Mouse (Mus musculus) heart, embryonic 12.5 days (tissue): ENCODE measurements around the gene Myb. TPM values are rescaled to one million over a fixed set of nuclear protein-coding genes. Genes with fewer than 3 reads are reported as not detected.

Experiments used
- ATAC-seq: fragments of 200-750 bp; cut with Nextera tagmentation; 2 replicates; pipeline ENCODE4 v1.8.0; 2017; ENCODE audit warnings: moderate TSS enrichment, moderate library complexity; ENCODE audit not compliant: insufficient number of reproducible peaks, low FRiP score
- H3K27ac ChIP-seq: fragments of 300-500 bp; sonication (generic); 2 replicates; pipeline ENCODE4 v1.5.1; 2016; ENCODE audit warnings: mild to moderate bottlenecking, moderate library complexity; ENCODE audit not compliant: poor library complexity, severe bottlenecking
- H3K27me3 ChIP-seq: fragments of 300-500 bp; sonication (generic); replicated peaks from 2 replicates; pipeline ENCODE4 v1.6.1; 2016; ENCODE audit warnings: mild to moderate bottlenecking, moderate library complexity
- H3K36me3 ChIP-seq: fragments of 300-500 bp; sonication (generic); 2 replicates; pipeline ENCODE4 v1.6.1; 2016; ENCODE audit warnings: mild to moderate bottlenecking, moderate library complexity
- H3K4me1 ChIP-seq: fragments of 300-500 bp; sonication (generic); replicated peaks from 2 replicates; pipeline ENCODE4 v1.6.1; 2016; ENCODE audit warnings: mild to moderate bottlenecking
- H3K4me2 ChIP-seq: fragments of 300-500 bp; sonication (generic); 2 replicates; pipeline ENCODE4 v1.6.1; 2016; ENCODE audit warnings: mild to moderate bottlenecking, moderate library complexity
- H3K4me3 ChIP-seq: fragments of 300-500 bp; sonication (generic); 2 replicates; pipeline ENCODE4 v1.5.1; 2016; ENCODE audit warnings: mild to moderate bottlenecking
- H3K9ac ChIP-seq: fragments of 300-500 bp; sonication (generic); 2 replicates; pipeline ENCODE4 v1.6.1; 2016; ENCODE audit warnings: mild to moderate bottlenecking, moderate library complexity
- H3K9me3 ChIP-seq: fragments of 300-500 bp; sonication (generic); replicated peaks from 2 replicates; pipeline ENCODE4 v1.6.1; 2016; ENCODE audit warnings: mild to moderate bottlenecking, moderate library complexity
- WGBS: fragments of 180-500 bp; shearing (Covaris S2); methylation state at CpG from one replicate; pipeline ENCODE4 v1.1.7; 2016; 5-methylcytosine and 5-hydroxymethylcytosine counted together
- polyA plus RNA-seq: library from polyadenylated mRNA; unstranded; fragments of >200 nt; fragmentation: Nextera tagmentation; extraction: Ambion mirVana; gene quantifications from 2 replicates; pipeline ENCODE4 v1.2.1, GENCODE M21; 2016

Myb gene
- polyA plus RNA-seq, 1 experiment from 2014 or later: 1.8 TPM

DNA sequence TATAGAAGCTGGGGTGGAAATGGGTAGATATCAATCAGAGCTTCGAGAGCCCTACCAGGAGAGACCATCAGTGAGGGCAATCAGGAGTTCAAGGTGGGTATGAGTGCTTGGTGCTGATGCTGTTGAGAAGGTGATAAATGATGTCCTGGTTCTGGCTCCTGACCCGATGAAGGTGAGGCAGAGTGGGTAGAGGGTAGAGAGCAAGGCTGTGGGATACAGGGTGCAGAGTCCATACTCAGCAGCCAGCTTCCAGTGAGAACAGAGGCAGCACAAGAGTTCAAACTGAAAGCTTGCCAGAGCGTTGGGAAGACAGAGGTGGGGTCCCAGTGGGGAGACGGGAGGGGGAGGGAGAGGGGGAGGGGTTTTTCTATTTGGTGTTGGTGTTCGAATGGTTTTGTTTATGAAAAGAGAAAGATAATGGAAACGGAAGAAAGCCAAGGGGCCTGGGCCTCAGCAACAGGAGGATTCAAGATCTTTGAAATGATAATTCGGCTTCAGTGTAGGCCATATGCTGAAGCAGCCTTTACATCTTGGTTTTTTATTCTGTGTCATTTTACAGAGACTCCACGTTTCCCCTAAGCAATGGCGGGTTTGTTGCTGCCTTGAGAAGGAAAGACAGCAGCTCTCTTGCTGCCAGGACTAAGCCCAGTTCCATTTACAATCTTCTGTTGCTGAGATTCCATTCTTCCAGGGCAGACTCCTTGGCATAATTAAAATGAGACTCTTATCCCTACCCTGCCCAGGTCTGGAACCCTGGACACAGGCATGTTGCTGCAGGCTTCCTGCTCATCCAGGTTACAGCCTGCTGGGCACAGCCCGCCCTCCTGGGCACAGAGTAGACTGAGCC, 32.5 kb upstream of the Myb start:
- no peak overlapping the region for H3K27ac ChIP-seq
- H3K9me3 ChIP-seq: no peaks in the 10 kb centered on the region
- H3K9ac ChIP-seq: no peak overlapping the region
- ATAC-seq: no peak
- peaks cover 8% of the 10 kb centered on the region for H3K4me1 ChIP-seq
- H3K4me2 ChIP-seq: no peak overlapping the region
- H3K36me3 ChIP-seq: no peaks in the 10 kb centered on the region
- H3K4me3 ChIP-seq: no peak overlapping the region
- H3K27me3 ChIP-seq: no peaks in the 10 kb centered on the region
- WGBS: 37% methylated on average over 10 of the region's 10 CpGs

DNA sequence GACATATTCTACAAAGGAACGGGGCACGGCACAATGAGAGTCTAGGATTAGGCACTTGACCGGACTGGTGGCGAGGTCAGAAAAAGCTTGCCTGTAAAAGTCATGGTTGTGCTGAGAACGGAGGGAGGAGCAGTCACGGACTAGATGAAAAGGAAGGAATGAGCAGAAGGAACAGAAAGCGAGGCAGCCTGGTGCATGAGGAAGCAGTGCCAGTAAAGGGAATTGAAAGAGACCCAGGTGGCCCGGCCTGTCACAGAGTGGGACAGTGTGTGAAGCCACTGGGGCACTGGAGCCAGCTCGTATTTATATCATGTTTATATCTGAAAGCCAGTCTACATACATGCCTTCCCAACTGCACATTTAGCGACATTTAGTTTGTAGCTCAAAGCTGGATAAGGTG, 31.7 kb upstream of the Myb start:
- no peak overlapping the region for H3K27ac ChIP-seq
- no peaks in the 10 kb centered on the region for H3K36me3 ChIP-seq
- H3K4me1 ChIP-seq: peaks cover 8% of the 10 kb centered on the region
- no peak for ATAC-seq
- no peak overlapping the region for H3K4me3 ChIP-seq
- no peaks in the 10 kb centered on the region for H3K27me3 ChIP-seq
- no peaks in the 10 kb centered on the region for H3K9me3 ChIP-seq
- H3K4me2 ChIP-seq: no peak overlapping the region
- 80% methylated on average over 10 of the region's 10 CpGs for WGBS
- no peak overlapping the region for H3K9ac ChIP-seq

DNA sequence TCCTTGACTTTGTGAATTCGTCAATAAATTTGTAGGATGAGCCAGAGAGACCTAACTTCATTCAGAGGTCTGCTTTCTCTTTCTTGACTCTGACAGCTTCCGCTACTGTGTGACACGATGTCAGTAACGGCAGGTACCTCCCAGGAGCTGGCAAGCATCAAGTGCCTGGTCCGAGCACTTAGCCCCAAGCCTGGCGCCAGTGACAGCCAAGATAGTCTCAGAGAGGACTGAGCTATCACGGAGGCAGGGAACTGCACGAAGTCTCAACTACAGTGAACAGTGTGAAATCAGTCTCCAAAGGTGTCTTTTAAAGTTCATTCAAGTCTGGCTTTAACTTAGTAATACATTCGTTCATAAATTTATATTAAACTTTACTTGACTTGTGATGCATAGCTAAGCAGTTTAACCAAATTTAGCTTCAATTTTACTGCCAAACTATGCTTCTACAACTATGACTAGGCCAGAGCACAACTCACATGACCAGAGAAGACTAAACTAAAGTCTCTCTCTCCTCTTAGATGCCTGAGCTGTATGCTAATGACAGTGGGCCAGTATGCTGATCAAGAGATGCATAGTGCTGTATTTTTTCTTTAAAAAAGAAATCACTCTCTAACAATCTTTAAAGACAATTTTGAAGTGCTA, 29.1 kb upstream of the Myb start:
- no peaks in the 10 kb centered on the region for H3K36me3 ChIP-seq
- WGBS: 42% methylated on average over 9 of the region's 9 CpGs
- H3K9ac ChIP-seq: no peak overlapping the region
- no peak overlapping the region for H3K27ac ChIP-seq
- no peak for ATAC-seq
- no peaks in the 10 kb centered on the region for H3K27me3 ChIP-seq
- no peaks in the 10 kb centered on the region for H3K9me3 ChIP-seq
- H3K4me1 ChIP-seq: peaks cover 3% of the 10 kb centered on the region; the same call in 1 of the 2 replicates
- no peak overlapping the region for H3K4me3 ChIP-seq
- H3K4me2 ChIP-seq: 0 out of 2 replicates have a peak overlapping the region, but pooled peaks have one; percentile 69

DNA sequence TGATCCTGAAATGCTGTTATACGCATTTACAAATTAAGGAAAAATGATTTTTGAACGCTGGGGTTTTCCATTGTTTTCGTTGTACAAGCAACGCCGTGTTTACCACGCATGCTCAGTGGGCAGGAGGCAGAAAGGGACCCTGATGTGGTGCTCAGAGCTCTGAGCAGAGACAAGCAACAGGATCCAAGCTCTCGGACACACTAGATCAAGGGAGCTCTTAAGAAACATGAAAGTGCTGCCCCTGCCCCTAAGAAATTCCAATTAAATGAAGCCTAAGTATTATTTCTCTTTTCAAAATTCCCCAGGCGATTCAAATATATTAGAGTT, 28.5 kb upstream of the Myb start:
- no peak overlapping the region for H3K27ac ChIP-seq
- H3K9me3 ChIP-seq: no peaks in the 10 kb centered on the region
- peak overlapping the region; percentile 36 for H3K4me3 ChIP-seq
- H3K4me2 ChIP-seq: peak overlapping the region; percentile 69
- H3K36me3 ChIP-seq: no peaks in the 10 kb centered on the region
- peaks cover 3% of the 10 kb centered on the region; the same call in 1 of the 2 replicates for H3K4me1 ChIP-seq
- H3K9ac ChIP-seq: no peak overlapping the region
- WGBS: 23% methylated on average over 8 of the region's 8 CpGs
- ATAC-seq: no peak
- H3K27me3 ChIP-seq: no peaks in the 10 kb centered on the region

DNA sequence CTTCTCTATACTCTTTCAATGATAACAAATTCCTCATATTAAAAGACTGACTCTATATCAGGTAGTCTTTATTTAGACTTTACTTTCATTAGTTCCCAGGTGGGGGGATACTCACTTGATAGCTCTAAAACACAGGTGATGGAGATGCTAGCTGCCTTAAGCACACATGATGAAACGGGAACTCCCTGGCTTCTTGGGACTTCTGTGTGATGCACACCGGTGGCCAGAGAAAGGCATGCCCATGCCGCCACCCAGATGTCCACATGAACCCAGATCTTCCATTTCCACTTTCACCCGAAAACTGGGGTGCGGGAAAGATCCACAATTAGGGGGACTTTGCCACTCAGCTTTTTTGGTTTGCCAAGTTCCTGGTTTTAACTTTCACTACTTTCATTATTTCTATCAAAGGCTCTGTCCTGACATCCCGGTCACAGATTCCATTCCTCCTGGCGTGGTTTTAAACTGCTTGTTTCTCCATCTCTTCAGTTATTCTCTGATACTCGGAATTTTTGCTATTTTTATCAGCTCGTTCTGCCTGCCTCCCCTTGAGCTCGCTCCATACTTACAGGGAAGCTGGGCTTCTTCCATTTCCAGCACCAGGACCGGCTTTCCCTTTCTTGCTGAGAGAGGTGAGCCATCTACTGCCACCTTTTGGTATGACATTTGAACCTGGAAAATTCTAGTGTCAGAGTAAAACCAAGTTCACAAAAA, 27.9 kb upstream of the Myb start:
- H3K9ac ChIP-seq: no peak overlapping the region

DNA sequence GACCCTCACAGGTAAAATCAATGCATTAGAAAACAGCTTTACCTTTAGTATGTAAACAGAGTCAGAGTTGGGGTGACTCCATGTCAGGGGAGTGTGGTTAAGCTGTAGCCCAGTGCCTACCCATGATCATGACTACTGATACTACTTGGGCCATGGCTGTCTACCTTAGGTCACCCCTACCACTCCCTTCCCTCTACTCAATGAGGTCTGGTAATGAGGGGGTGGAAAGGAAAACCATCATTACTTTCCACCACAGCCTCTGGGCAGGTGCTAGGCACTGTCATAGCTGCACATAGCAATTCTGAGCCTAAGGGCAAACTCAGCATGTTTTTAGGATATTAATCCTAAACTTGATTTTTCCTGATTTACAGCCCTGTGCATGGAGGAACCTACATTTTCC, 27.1 kb upstream of the Myb start:
- Histone ChIP-seq H3K9me3 (no peaks in the 10 kb centered on the region), H3K4me3 (no peak overlapping the region), H3K27me3 (no peaks in the 10 kb centered on the region), H3K9ac (no peak overlapping the region), H3K27ac (no peak overlapping the region), H3K4me1 (peaks cover 3% of the 10 kb centered on the region; the same call in 1 of the 2 replicates), H3K4me2 (no peak overlapping the region), H3K36me3 (no peaks in the 10 kb centered on the region)
- no peak for ATAC-seq

More for the DNA sequence above, 27.9 kb upstream of the Myb start:
- Histone ChIP-seq H3K4me2 (peak overlapping the region; percentile 69), H3K27ac (no peak overlapping the region), H3K27me3 (no peaks in the 10 kb centered on the region), H3K4me3 (peak overlapping the region; percentile 36), H3K36me3 (no peaks in the 10 kb centered on the region), H3K4me1 (peaks cover 3% of the 10 kb centered on the region; the same call in 1 of the 2 replicates), H3K9me3 (no peaks in the 10 kb centered on the region)
- 19% methylated on average over 11 of the region's 11 CpGs for WGBS
- no peak for ATAC-seq

DNA sequence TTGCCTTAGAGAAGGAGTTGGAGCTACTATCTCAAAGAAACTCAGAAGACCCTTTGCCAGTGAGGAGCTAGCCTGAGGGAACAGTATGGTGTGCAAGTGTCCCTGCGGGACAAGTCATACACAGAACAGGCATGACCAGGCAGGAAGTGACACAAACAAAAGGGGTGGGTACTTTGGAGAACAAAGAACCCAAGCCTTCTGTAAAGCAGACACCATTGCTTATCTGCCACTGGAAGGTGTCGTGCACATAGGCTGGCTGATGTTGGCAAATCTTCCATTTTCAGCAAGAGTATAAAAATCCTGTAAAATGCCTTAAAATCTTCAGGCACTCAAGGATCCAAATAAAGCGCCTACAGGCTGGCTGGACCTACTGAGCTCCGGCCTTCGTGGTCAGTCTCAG, 25.9 kb upstream of the Myb start:
- Histone ChIP-seq H3K9me3 (no peaks in the 10 kb centered on the region; the same call in 1 of the 2 replicates), H3K4me3 (no peak overlapping the region), H3K27ac (no peak overlapping the region), H3K36me3 (no peaks in the 10 kb centered on the region), H3K4me2 (no peak overlapping the region), H3K27me3 (no peaks in the 10 kb centered on the region), H3K4me1 (peaks cover 3% of the 10 kb centered on the region; the same call in 1 of the 2 replicates), H3K9ac (no peak overlapping the region)
- no peak for ATAC-seq
- WGBS: 59% methylated on average over 5 of the region's 5 CpGs

DNA sequence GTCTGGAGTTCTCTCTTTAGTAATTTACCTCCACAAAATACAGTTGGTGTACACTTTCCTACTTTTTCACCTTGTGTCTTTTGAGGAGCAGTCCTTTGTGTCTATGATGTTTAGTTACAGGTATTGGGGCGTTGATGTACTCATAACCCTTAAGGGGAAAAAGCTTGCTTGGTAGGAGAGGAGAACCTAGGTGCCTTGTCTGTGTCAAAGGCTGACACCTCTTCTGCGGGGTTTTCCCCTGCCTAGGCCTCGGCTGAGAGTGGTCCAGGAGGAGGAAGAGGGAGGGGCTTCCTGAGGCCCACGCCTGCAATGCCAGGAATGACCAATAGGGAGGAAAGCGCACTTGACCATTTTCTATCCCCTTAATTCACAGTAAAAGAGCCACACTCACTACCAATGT, 17.9 kb upstream of the Myb start:
- Histone ChIP-seq H3K36me3 (no peaks in the 10 kb centered on the region), H3K4me3 (no peak overlapping the region), H3K27ac (no peak overlapping the region), H3K4me2 (no peak overlapping the region), H3K9me3 (no peaks in the 10 kb centered on the region; the same call in 1 of the 2 replicates), H3K4me1 (no peaks in the 10 kb centered on the region), H3K27me3 (no peaks in the 10 kb centered on the region), H3K9ac (no peak overlapping the region)
- WGBS: 42% methylated on average over 5 of the region's 5 CpGs
- no peak for ATAC-seq

DNA sequence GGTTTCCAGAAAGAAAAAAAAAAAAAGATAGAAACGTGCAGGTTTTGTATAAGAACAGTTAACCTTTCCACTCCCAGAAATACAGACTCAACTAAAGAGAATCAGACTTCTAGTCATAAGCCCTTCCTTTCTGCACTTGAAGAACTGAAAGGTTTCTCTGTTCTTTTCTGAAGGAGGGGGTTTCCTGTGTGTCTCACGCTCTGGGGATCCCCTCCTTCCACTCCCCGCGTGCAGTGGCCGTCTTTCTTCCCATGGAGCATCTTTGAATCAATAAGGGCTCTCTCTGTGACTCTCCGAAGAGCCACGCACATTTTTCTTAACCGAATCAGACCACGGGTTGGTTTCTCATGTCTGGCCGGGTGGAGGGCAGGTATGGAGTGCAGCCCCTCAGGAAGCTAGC, 17.5 kb upstream of the Myb start:
- no peak overlapping the region for H3K4me3 ChIP-seq
- no peaks in the 10 kb centered on the region; the same call in 1 of the 2 replicates for H3K9me3 ChIP-seq
- 81% methylated on average over 10 of the region's 10 CpGs for WGBS
- H3K9ac ChIP-seq: no peak overlapping the region
- H3K4me2 ChIP-seq: no peak overlapping the region
- ATAC-seq: no peak
- peaks cover 1% of the 10 kb centered on the region; the same call in 1 of the 2 replicates for H3K4me1 ChIP-seq
- H3K27me3 ChIP-seq: no peaks in the 10 kb centered on the region
- no peaks in the 10 kb centered on the region for H3K36me3 ChIP-seq
- no peak overlapping the region for H3K27ac ChIP-seq

DNA sequence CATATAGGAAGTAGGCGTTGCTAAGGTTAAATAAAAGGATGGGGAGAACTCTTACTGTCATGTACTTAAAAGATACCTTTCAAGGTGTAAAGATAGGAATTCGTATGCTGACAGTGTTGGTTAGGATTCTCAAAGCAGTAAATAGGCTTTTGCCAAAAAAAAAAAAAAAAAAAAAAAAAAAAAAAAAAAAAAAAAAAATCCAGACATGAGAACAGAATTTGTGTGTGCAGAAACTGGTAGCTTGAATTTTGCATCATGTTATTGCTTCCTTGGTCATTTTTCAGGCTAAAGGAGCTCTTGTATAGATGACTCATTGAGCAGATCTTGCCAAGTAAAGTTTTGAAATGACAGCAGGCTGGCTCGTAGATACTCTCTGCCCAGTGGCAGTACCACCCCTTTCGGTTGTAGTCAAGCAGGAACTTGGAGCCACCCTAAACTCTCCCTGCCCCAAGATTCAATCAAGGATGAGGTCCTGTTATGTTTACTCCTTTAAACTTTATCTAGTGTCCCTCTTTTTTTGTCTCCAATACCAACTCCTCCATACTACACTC, 11.9 kb upstream of the Myb start:
- peaks cover 3% of the 10 kb centered on the region; the same call in 1 of the 2 replicates for H3K4me1 ChIP-seq
- WGBS: 79% methylated on average over 4 of the region's 4 CpGs
- H3K4me3 ChIP-seq: no peak overlapping the region
- no peak overlapping the region for H3K4me2 ChIP-seq
- no peaks in the 10 kb centered on the region; the same call in 1 of the 2 replicates for H3K9me3 ChIP-seq
- ATAC-seq: no peak
- H3K27ac ChIP-seq: no peak overlapping the region
- H3K27me3 ChIP-seq: no peaks in the 10 kb centered on the region
- no peaks in the 10 kb centered on the region for H3K36me3 ChIP-seq
- no peak overlapping the region for H3K9ac ChIP-seq

DNA sequence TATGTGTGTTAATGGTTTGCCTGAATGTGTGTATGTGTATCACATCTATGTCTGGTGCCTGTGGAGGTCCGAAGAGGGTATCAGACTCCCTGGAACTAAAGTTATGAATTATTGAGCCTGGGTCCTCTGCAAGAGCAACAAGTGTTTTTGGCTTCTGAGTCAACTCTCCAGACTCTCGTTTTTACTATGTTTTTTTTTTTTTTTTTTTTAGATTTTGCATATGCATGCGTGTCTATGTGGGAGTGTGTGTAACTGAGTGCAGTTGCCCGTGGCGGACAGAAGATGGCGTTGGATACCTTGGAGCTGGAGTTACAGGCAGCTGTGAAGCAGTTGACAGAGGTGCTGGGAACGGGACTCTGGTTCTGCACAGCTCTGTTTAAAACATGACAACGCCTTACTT, 7.7 kb upstream of the Myb start:
- H3K4me2 ChIP-seq: no peak overlapping the region
- H3K27me3 ChIP-seq: peaks cover 11% of the 10 kb centered on the region
- H3K4me3 ChIP-seq: no peak overlapping the region
- H3K4me1 ChIP-seq: peaks cover 3% of the 10 kb centered on the region; the same call in 1 of the 2 replicates
- H3K36me3 ChIP-seq: no peaks in the 10 kb centered on the region
- no peak overlapping the region for H3K27ac ChIP-seq
- WGBS: 87% methylated on average over 8 of the region's 8 CpGs
- ATAC-seq: no peak
- no peaks in the 10 kb centered on the region; the same call in 1 of the 2 replicates for H3K9me3 ChIP-seq
- H3K9ac ChIP-seq: no peak overlapping the region
